Mouse (Mus musculus) heart, postnatal 0 days (tissue): ENCODE results near the gene Rem2. TPM values are rescaled to one million over a fixed set of nuclear protein-coding genes. Genes with fewer than 3 reads are reported as not detected.
A peak's percentile ranks its signal among the peaks of the same experiment; 100 is the strongest.

Experiments
- ATAC-seq: fragments of 200-750 bp; cut with Nextera tagmentation; 2 replicates; pipeline ENCODE4 v1.8.0; 2017; ENCODE audit warnings: low read depth, moderate number of reproducible peaks, moderate library complexity; ENCODE audit not compliant: insufficient read depth
- DNase-seq: peaks from one replicate; pipeline ENCODE4 v3.0.0-alpha.2; 2016; ENCODE audit warnings: low spot score
- H3K27ac ChIP-seq: fragments of 300-500 bp; sonication (generic); 2 replicates; pipeline ENCODE4 v1.5.1; 2014; ENCODE audit warnings: low read depth, mild to moderate bottlenecking
- H3K27me3 ChIP-seq: fragments of 300-500 bp; sonication (generic); 2 replicates; pipeline ENCODE4 v1.6.1; 2014; ENCODE audit warnings: low read length, mixed read lengths; ENCODE audit not compliant: control insufficient read depth, insufficient read depth
- H3K36me3 ChIP-seq: fragments of 300-500 bp; sonication (generic); replicated peaks from 2 replicates; pipeline ENCODE4 v1.6.1; 2014; ENCODE audit warnings: low read length, mixed read lengths; ENCODE audit not compliant: control insufficient read depth, insufficient read depth
- H3K4me1 ChIP-seq: fragments of 300-500 bp; sonication (generic); 2 replicates; pipeline ENCODE4 v1.6.1; 2014; ENCODE audit warnings: antibody characterized with exemption; ENCODE audit not compliant: control insufficient read depth, insufficient read depth
- H3K4me2 ChIP-seq: fragments of 300-500 bp; sonication (generic); 2 replicates; pipeline ENCODE4 v1.6.1; 2014; ENCODE audit warnings: low read depth, mild to moderate bottlenecking, low read length, moderate library complexity
- H3K4me3 ChIP-seq: fragments of 300-500 bp; sonication (generic); 2 replicates; pipeline ENCODE4 v1.5.1; 2014; ENCODE audit warnings: low read depth, low read length
- H3K9ac ChIP-seq: fragments of 300-500 bp; sonication (generic); replicated peaks from 2 replicates; pipeline ENCODE4 v1.6.1; 2014; ENCODE audit warnings: low read depth, low read length, mixed read lengths
- H3K9me3 ChIP-seq: fragments of 300-500 bp; sonication (generic); replicated peaks from 2 replicates; pipeline ENCODE4 v1.6.1; 2016; ENCODE audit warnings: low read length; ENCODE audit not compliant: control insufficient read depth
- CTCF ChIP-seq: IDR thresholded peaks from 2 replicates; pipeline ENCODE4 v1.5.1; 2016; ENCODE audit warnings: antibody characterized with exemption, control low read depth, low read depth
- EP300 ChIP-seq: IDR thresholded peaks from 2 replicates; pipeline ENCODE4 v1.6.1; 2016; ENCODE audit warnings: antibody characterized with exemption, low read depth
- WGBS: fragments of 180-500 bp; shearing (Covaris S2); extraction: QIAGEN DNeasy Blood & Tissue Kit; methylation state at CpG from one replicate; pipeline ENCODE4 v1.1.7; 2014; 5-methylcytosine and 5-hydroxymethylcytosine counted together
- polyA plus RNA-seq: library from polyadenylated mRNA; unstranded; fragments of >200 nt; fragmentation: Nextera tagmentation; extraction: Ambion mirVana; gene quantifications from 2 replicates; pipeline ENCODE4 v1.2.1, GENCODE M21; 2015
- total RNA-seq: library from RNA; depleted of rRNA; stranded (reverse); fragments of >200 nt; gene quantifications from 2 replicates; pipeline ENCODE4 v1.2.3, GENCODE M21; 2014; ENCODE audit warnings: low replicate concordance

Gene Rem2
- total and polyA plus RNA-seq, 2 experiments from 2014 or later, result 0.27 TPM; not detected in 1

GRCm38 (mm10) chr14:54432837-54433830 is 42.8 kb upstream of the Rem2 start:
- Histone ChIP-seq H3K4me1 (peaks cover 29% of the 10 kb centered on the region; the same call in 1 of the 2 replicates), H3K9ac (peak overlapping the region; percentile 95), H3K27me3 (no peaks in the 10 kb centered on the region), H3K36me3 (peaks cover 17% of the 10 kb centered on the region), H3K4me2 (peak overlapping the region; percentile 81), H3K4me3 (peak overlapping the region; percentile 80), H3K27ac (peak overlapping the region; percentile 94), H3K9me3 (no peaks in the 10 kb centered on the region)
- no peak for ATAC-seq
- DNase-seq, result no peak
- WGBS, result 37% methylated on average over 17 of the region's 17 CpGs
- TF ChIP-seq EP300, result no peak
- no peak for TF ChIP-seq CTCF

- Histone ChIP-seq H3K4me2 (peak overlapping the region; percentile 81), H3K4me3 (peak overlapping the region; percentile 80), H3K9me3 (no peaks in the 10 kb centered on the region), H3K27me3 (no peaks in the 10 kb centered on the region), H3K27ac (peak overlapping the region; percentile 94; the same call in 1 of the 2 replicates), H3K36me3 (peaks cover 26% of the 10 kb centered on the region), H3K9ac (peak overlapping the region; percentile 95), H3K4me1 (peaks cover 29% of the 10 kb centered on the region; the same call in 1 of the 2 replicates)
- no peak for TF ChIP-seq EP300
- no peak for TF ChIP-seq CTCF
- DNase-seq, result no peak
- no peak for ATAC-seq
- WGBS, result 58% methylated on average over 12 of the region's 12 CpGs
These were observed 41.9 kb upstream of the Rem2 start for GRCm38 (mm10) chr14:54433941-54434531.

- Histone ChIP-seq H3K9me3 (no peaks in the 10 kb centered on the region), H3K36me3 (peaks cover 35% of the 10 kb centered on the region), H3K27me3 (no peaks in the 10 kb centered on the region), H3K4me2 (no peak overlapping the region), H3K27ac (no peak overlapping the region), H3K4me1 (peaks cover 18% of the 10 kb centered on the region; the same call in 1 of the 2 replicates), H3K9ac (no peak overlapping the region), H3K4me3 (no peak overlapping the region)
- no peak for TF ChIP-seq CTCF
- no peak for TF ChIP-seq EP300
- no peak for ATAC-seq
- WGBS, result 64% methylated on average over 11 of the region's 11 CpGs
- no peak for DNase-seq
These were observed 40.5 kb upstream of the Rem2 start for GRCm38 (mm10) chr14:54435194-54435918.

- Histone ChIP-seq H3K4me1 (peaks cover 9% of the 10 kb centered on the region), H3K27me3 (no peaks in the 10 kb centered on the region), H3K36me3 (peaks cover 46% of the 10 kb centered on the region), H3K4me3 (no peak overlapping the region), H3K27ac (no peak overlapping the region), H3K9me3 (no peaks in the 10 kb centered on the region), H3K4me2 (no peak overlapping the region), H3K9ac (no peak overlapping the region)
- 92% methylated on average over 12 of the region's 12 CpGs for WGBS
- DNase-seq (no peak), ATAC-seq (no peak)
- no peak for TF ChIP-seq CTCF
- TF ChIP-seq EP300, result no peak
These were observed 36.7 kb upstream of the Rem2 start for GRCm38 (mm10) chr14:54439155-54439554.

- Histone ChIP-seq H3K27ac (no peak overlapping the region), H3K9ac (no peak overlapping the region), H3K9me3 (no peaks in the 10 kb centered on the region), H3K4me2 (no peak overlapping the region), H3K36me3 (peaks cover 46% of the 10 kb centered on the region), H3K4me1 (peaks cover 7% of the 10 kb centered on the region; the same call in 1 of the 2 replicates), H3K27me3 (no peaks in the 10 kb centered on the region), H3K4me3 (no peak overlapping the region)
- ATAC-seq (no peak), DNase-seq (no peak)
- TF ChIP-seq CTCF, result no peak
- no peak for TF ChIP-seq EP300
- 83% methylated on average over 7 of the region's 7 CpGs for WGBS
These were observed 36.3 kb upstream of the Rem2 start for GRCm38 (mm10) chr14:54439610-54440009.
